Mouse (Mus musculus): ENCODE data around the gene March5.

GRCm38 (mm10) chr19:37246859-37247258, 39.5 kb downstream of the March5 start:
- TF ChIP-seq POLR2A (IDR thresholded peaks at IDR 0.05; ENCODE audit: extremely low read depth, insufficient read depth, low read length) (no peak), CTCF (IDR thresholded peaks at IDR 0.05; ENCODE audit: extremely low read depth, insufficient read depth, low read length) (no peak)
